Mouse (Mus musculus): ENCODE data around the gene Atp12a. TPM values are rescaled to one million over a fixed set of nuclear protein-coding genes. Genes with fewer than 3 reads are reported as not detected.

Atp12a gene
- total RNA-seq (2023): not detected

GRCm38 (mm10) chr14:56364711-56365237, at the start of gene Atp12a:
Gene Atp12a (plus strand): TSS chr14:56365068.

GRCm38 (mm10) chr14:56402311-56403071, 37.6 kb downstream of the Atp12a start, which contains the start of gene Rnf17:
Gene Rnf17 (plus strand): TSS chr14:56402581.

Other genes with a start within 250 kb of the Atp12a start
- not detected for gene Gzme, start 244.4 kb upstream of the Atp12a start, total RNA-seq (2023)
- gene Gzmd, start 232.5 kb upstream of the Atp12a start, total RNA-seq (2023): not detected
- not detected for gene Gzmg, start 205.5 kb upstream of the Atp12a start, total RNA-seq (2023)
- gene Gzmn, start 190.5 kb upstream of the Atp12a start, total RNA-seq (2023): not detected
- gene Gzmf, start 153.7 kb upstream of the Atp12a start, total RNA-seq (2023): not detected
- gene Gzmc, start 130.4 kb upstream of the Atp12a start, total RNA-seq (2023): not detected
- gene Gzmb, start 102.8 kb upstream of the Atp12a start, total RNA-seq (2023): not detected
- under 1 TPM; 0.44 to 0.77 TPM for gene Rnf17, start 37.5 kb downstream of the Atp12a start, total RNA-seq (2023)
- 10 to 100 TPM; 16.6 to 17.6 TPM for gene Cenpj, start 210.4 kb downstream of the Atp12a start, total RNA-seq (2023)
- gene Parp4, start 210.6 kb downstream of the Atp12a start, total RNA-seq (2023): 10 to 100 TPM; 52.4 to 52.8 TPM

Data from neutrophil, adult 83 days (primary cell).